Mouse (Mus musculus) MEL (cell line): Measurements from ENCODE around the gene Npat. TPM values are rescaled to one million over a fixed set of nuclear protein-coding genes. Genes with fewer than 3 reads are reported as not detected.

Experiments used
- DNase-seq: peaks from one replicate; pipeline ENCODE4 v3.0.0; 2011; ENCODE audit warnings: low read depth, low spot score
- H3K27ac ChIP-seq: 2 replicates; pipeline ENCODE4 v1.5.1; 2012; ENCODE audit warnings: low read depth, mild to moderate bottlenecking, control low read depth, low read length, moderate library complexity; ENCODE audit not compliant: control insufficient read depth
- H3K27me3 ChIP-seq, 2 experiments: fragments of 150-350 bp in 1 of 2; sonication (generic) in 1 of 2; 2 replicates each; pipeline ENCODE4 v1.6.1; 2012; ENCODE audit warnings: low read length in 2 of 2, mild to moderate bottlenecking in 2 of 2, improper control_type of control experiment in 1 of 2, moderate library complexity in 1 of 2; ENCODE audit not compliant: insufficient read depth in 2 of 2, control insufficient read depth in 1 of 2
- H3K36me3 ChIP-seq, 2 experiments: 2 replicates each; pipeline ENCODE4 v1.6.1; 2012 to 2014; ENCODE audit warnings: low read length in 2 of 2, improper control_type of control experiment in 1 of 2, inconsistent platforms in 1 of 2, mild to moderate bottlenecking in 1 of 2; ENCODE audit not compliant: insufficient read depth in 2 of 2, control insufficient read depth in 1 of 2
- H3K4me1 ChIP-seq, 2 experiments: fragments of 150-350 bp in 1 of 2; sonication (generic) in 1 of 2; 2 replicates each; pipeline ENCODE4 v1.6.1; 2012; ENCODE audit warnings: low read length in 2 of 2, improper control_type of control experiment in 1 of 2, mild to moderate bottlenecking in 1 of 2; ENCODE audit not compliant: insufficient read depth in 2 of 2, control insufficient read depth in 1 of 2
- H3K4me3 ChIP-seq, 2 experiments: fragments of 150-350 bp in 1 of 2; sonication (generic) in 1 of 2; 2 replicates each; pipeline ENCODE4 v1.5.1; 2012; ENCODE audit warnings: low read depth in 2 of 2, low read length in 2 of 2, mild to moderate bottlenecking in 2 of 2, moderate library complexity in 2 of 2, control low read depth in 1 of 2, improper control_type of control experiment in 1 of 2; ENCODE audit not compliant: control insufficient read depth in 1 of 2, insufficient read depth in 1 of 2
- H3K79me2 ChIP-seq: 2 replicates; pipeline ENCODE4 v1.6.1; 2012; ENCODE audit warnings: mild to moderate bottlenecking, low read length, moderate library complexity; ENCODE audit not compliant: control insufficient read depth, poor library complexity, insufficient read depth
- H3K9ac ChIP-seq: 2 replicates; pipeline ENCODE4 v1.6.1; 2012; ENCODE audit warnings: low read depth, mild to moderate bottlenecking, control low read depth, low read length, moderate library complexity; ENCODE audit not compliant: control insufficient read depth, poor library complexity, severe bottlenecking
- H3K9me3 ChIP-seq: fragments of 150-350 bp; sonication (generic); replicated peaks from 2 replicates; pipeline ENCODE4 v1.6.1; 2012; ENCODE audit warnings: mild to moderate bottlenecking, low read length, improper control_type of control experiment, moderate library complexity; ENCODE audit not compliant: insufficient read depth
- CHD1 ChIP-seq: IDR thresholded peaks from 2 replicates; pipeline ENCODE4 v1.6.1; 2012; ENCODE audit warnings: low read depth, mild to moderate bottlenecking, inconsistent platforms, low read length, improper control_type of control experiment
- CTCF ChIP-seq, 3 experiments: IDR thresholded peaks in 2 of 3; conservative IDR thresholded peaks in 1 of 3; 2 replicates each; pipeline ENCODE4 v1.5.1; 2011 to 2012; ENCODE audit warnings: low read length in 3 of 3, low read depth in 2 of 3, mild to moderate bottlenecking in 2 of 3, improper control_type of control experiment in 1 of 3, inconsistent platforms in 1 of 3, mixed read lengths in 1 of 3, moderate library complexity in 1 of 3; ENCODE audit not compliant: control insufficient read depth in 1 of 3, insufficient read depth in 1 of 3, poor library complexity in 1 of 3, severe bottlenecking in 1 of 3
- EP300 ChIP-seq, 2 experiments: IDR thresholded peaks; 2 replicates each; pipeline ENCODE4 v1.6.1; 2011; ENCODE audit warnings: improper control_type of control experiment in 2 of 2, low read length in 2 of 2, low read depth in 1 of 2, mild to moderate bottlenecking in 1 of 2
- ETS1 ChIP-seq: IDR thresholded peaks from 2 replicates; pipeline ENCODE4 v1.6.1; 2012; ENCODE audit warnings: low read depth, mild to moderate bottlenecking, inconsistent platforms, low read length, improper control_type of control experiment, moderate library complexity
- MAFK ChIP-seq: IDR thresholded peaks from 2 replicates; pipeline ENCODE4 v1.6.1; 2011; ENCODE audit warnings: low read depth, mild to moderate bottlenecking, low read length, improper control_type of control experiment, borderline replicate concordance
- MAX ChIP-seq: IDR thresholded peaks from 2 replicates; pipeline ENCODE4 v1.6.1; 2011; ENCODE audit warnings: low read length, improper control_type of control experiment
- MXI1 ChIP-seq: IDR thresholded peaks from 2 replicates; pipeline ENCODE4 v1.6.1; 2011; ENCODE audit warnings: mild to moderate bottlenecking, low read depth, low read length, improper control_type of control experiment
- MYC ChIP-seq: IDR thresholded peaks from 2 replicates; pipeline ENCODE4 v1.6.1; 2011; ENCODE audit warnings: low read depth, mild to moderate bottlenecking, low read length, improper control_type of control experiment, moderate library complexity
- NELFE ChIP-seq: IDR thresholded peaks from 2 replicates; pipeline ENCODE4 v1.6.1; 2011; ENCODE audit warnings: low read depth, low read length, improper control_type of control experiment
- NRF1 ChIP-seq: IDR thresholded peaks from 2 replicates; pipeline ENCODE4 v1.6.1; 2014; ENCODE audit warnings: low read depth, mild to moderate bottlenecking, inconsistent platforms, low read length, improper control_type of control experiment, moderate library complexity; ENCODE audit not compliant: poor library complexity, insufficient read depth, severe bottlenecking
- POLR2A ChIP-seq, 2 experiments: IDR thresholded peaks; 2 replicates each; pipeline ENCODE4 v1.6.1; 2011 to 2012; ENCODE audit warnings: low read length in 2 of 2, mild to moderate bottlenecking in 2 of 2, control low read depth in 1 of 2, improper control_type of control experiment in 1 of 2, low read depth in 1 of 2, moderate library complexity in 1 of 2; ENCODE audit not compliant: control insufficient read depth in 1 of 2, insufficient read depth in 1 of 2, poor library complexity in 1 of 2
- POLR2AphosphoS5 ChIP-seq: IDR thresholded peaks from 2 replicates; pipeline ENCODE4 v1.6.1; 2012; ENCODE audit warnings: low read depth, borderline replicate concordance, mild to moderate bottlenecking, inconsistent platforms, low read length, moderate library complexity, mixed read lengths
- SIN3A ChIP-seq: IDR thresholded peaks from 2 replicates; pipeline ENCODE4 v1.6.1; 2012; ENCODE audit warnings: low read length, improper control_type of control experiment, inconsistent platforms
- TAL1 ChIP-seq: IDR thresholded peaks from 2 replicates; pipeline ENCODE4 v1.6.1; 2012; ENCODE audit warnings: mild to moderate bottlenecking, inconsistent platforms, low read length, moderate library complexity, mixed read lengths
- TCF12 ChIP-seq: IDR thresholded peaks from 2 replicates; pipeline ENCODE4 v1.6.1; 2014; ENCODE audit warnings: low read depth, mild to moderate bottlenecking, inconsistent platforms, low read length, improper control_type of control experiment, moderate library complexity
- UBTF ChIP-seq: IDR thresholded peaks from 2 replicates; pipeline ENCODE4 v1.6.1; 2012; ENCODE audit warnings: low read depth, mild to moderate bottlenecking, inconsistent platforms, low read length, improper control_type of control experiment, moderate library complexity, borderline replicate concordance; ENCODE audit not compliant: insufficient read depth
- USF1 ChIP-seq: IDR thresholded peaks from 2 replicates; pipeline ENCODE4 v1.6.1; 2014; ENCODE audit warnings: low read depth, mild to moderate bottlenecking, inconsistent platforms, low read length, improper control_type of control experiment, moderate library complexity
- polyA plus RNA-seq, 2 experiments: library from polyadenylated mRNA; stranded (reverse) in 1 of 2; unstranded in 1 of 2; fragments of >175 nt in 1 of 2; fragments of >200 nt in 1 of 2; gene quantifications; 2 replicates each; pipeline versions ENCODE4 v1.2.1 to v1.2.4; 2012; ENCODE audit warnings: low replicate concordance in 2 of 2, low read depth in 1 of 2; ENCODE audit not compliant: insufficient read length in 2 of 2, insufficient read depth in 1 of 2, missing spikeins in 1 of 2
- total RNA-seq: library from RNA; depleted of rRNA; stranded (reverse); fragments of 300-350 nt; gene quantifications from 2 replicates; pipeline ENCODE4 v1.2.3, GENCODE M21; 2012; rRNA removed

Gene Npat
- total and polyA plus RNA-seq, 3 experiments, result 12.5 to 16.4 TPM; not detected in 1

DNA sequence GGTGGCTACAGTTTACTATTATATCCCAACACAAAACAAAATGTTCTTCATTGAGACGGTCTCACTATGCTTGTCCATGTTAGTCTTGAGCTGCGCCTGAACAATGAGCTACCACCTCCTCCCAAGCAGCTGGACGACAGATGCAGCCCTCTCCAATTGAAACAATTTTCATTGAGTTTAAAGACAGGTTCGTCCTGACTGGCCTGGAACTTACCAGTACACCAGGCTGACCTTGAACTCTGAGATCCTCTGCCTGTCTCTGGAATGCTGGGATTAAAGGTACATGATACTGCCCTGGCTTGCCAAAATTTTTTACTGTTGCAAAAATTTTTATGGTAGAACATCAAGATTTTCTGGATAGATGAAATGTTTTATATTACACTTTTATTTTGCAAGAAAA, 77.4 kb downstream of the Npat start:
- peaks cover 2 to 7% of the 10 kb centered on the region in 2 experiments; a peak in 3 of 4 replicates for H3K36me3 ChIP-seq
- TF ChIP-seq USF1, result no peak
- no peak for TF ChIP-seq POLR2A (IDR thresholded peaks at IDR 0.05; ENCODE audit: control insufficient read depth in 1 of 2, insufficient read depth in 1 of 2, low read depth in 1 of 2, low read length in 2 of 2, poor library complexity in 1 of 2)
- no peak for TF ChIP-seq EP300 (IDR thresholded peaks at IDR 0.05; ENCODE audit: low read depth in 1 of 2, low read length in 2 of 2)
- TF ChIP-seq ETS1, result no peak
- no peak for TF ChIP-seq NELFE
- TF ChIP-seq SIN3A, result no peak
- TF ChIP-seq TAL1, result no peak

DNA sequence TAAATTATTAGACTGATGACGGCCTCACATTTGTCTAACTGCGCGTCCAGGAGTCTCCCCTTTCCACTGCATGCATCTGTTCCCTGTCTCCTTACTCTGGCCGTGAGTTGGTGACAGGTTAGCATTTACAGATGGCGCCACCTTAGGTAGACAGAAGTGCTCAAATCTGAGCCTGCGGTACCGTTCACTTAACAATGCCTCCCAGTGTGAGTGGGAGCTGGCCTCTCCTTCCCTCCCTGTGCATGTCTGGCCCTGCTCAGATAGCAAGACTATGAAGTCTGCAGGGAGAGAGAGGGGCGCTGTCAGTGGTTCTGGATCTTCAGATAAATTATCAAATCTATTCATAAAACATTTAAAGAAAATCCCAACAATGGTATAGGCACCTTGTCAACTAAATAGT, 78.4 kb downstream of the Npat start:
- TF ChIP-seq MAFK, result no peak
- TF ChIP-seq TCF12, result no peak
- TF ChIP-seq EP300 (IDR thresholded peaks at IDR 0.05; ENCODE audit: low read depth in 1 of 2, low read length in 2 of 2), result no peak
- TF ChIP-seq MAX, result no peak
- no peak for TF ChIP-seq USF1
- TF ChIP-seq CHD1, result no peak
- TF ChIP-seq CTCF (IDR thresholded peaks at IDR 0.05 in 2 of 3, conservative IDR thresholded peaks at IDR 0.05 in 1 of 3; ENCODE audit: control insufficient read depth in 1 of 3, insufficient read depth in 1 of 3, low read depth in 2 of 3, low read length in 3 of 3, poor library complexity in 1 of 3, severe bottlenecking in 1 of 3), result no peak
- TF ChIP-seq MXI1, result no peak
- TF ChIP-seq UBTF, result no peak
- no peak for TF ChIP-seq POLR2AphosphoS5
- TF ChIP-seq MYC, result no peak
- TF ChIP-seq SIN3A, result no peak
- TF ChIP-seq NRF1, result no peak
- Histone ChIP-seq H3K4me3 (no peak overlapping the region), H3K36me3 (peaks cover 2 to 12% of the 10 kb centered on the region in 2 experiments; a peak in 3 of 4 replicates), H3K27ac (no peak overlapping the region), H3K4me1 (no peaks in the 10 kb centered on the region), H3K9me3 (no peaks in the 10 kb centered on the region), H3K79me2 (no peaks in the 10 kb centered on the region; the same call in 1 of the 2 replicates), H3K27me3 (no peaks in the 10 kb centered on the region), H3K9ac (no peak overlapping the region)
- DNase-seq, result no peak

More for the DNA sequence above, 77.4 kb downstream of the Npat start:
- Histone ChIP-seq H3K9ac (no peak overlapping the region), H3K79me2 (peaks cover 4% of the 10 kb centered on the region), H3K9me3 (no peaks in the 10 kb centered on the region), H3K27me3 (no peaks in the 10 kb centered on the region), H3K27ac (no peak overlapping the region), H3K4me3 (no peak overlapping the region), H3K4me1 (peaks cover 0 to under 1% of the 10 kb centered on the region in 2 experiments; a peak in 2 of 4 replicates)
- DNase-seq, result no peak

Other genes with a start within 250 kb of the Npat start
- not detected in 2 replicates for gene Exph5, start 235.4 kb upstream of the Npat start, total RNA-seq
- not detected for gene Exph5, start 235.4 kb upstream of the Npat start, polyA plus RNA-seq
- 0.04 TPM in 1 of 2 replicates, not detected in the other for gene Kdelc2, start 153.0 kb upstream of the Npat start, total RNA-seq
- gene Kdelc2, start 153.0 kb upstream of the Npat start, polyA plus RNA-seq, result under 1 TPM in 1 of 2 experiments, not detected in 1; 0.31 TPM
- 0.08 TPM in 1 of 2 replicates, not detected in the other for gene 4930550C14Rik, start 134.7 kb upstream of the Npat start, total RNA-seq
- gene 4930550C14Rik, start 134.7 kb upstream of the Npat start, polyA plus RNA-seq, result under 1 TPM in 1 of 2 experiments, not detected in 1; 0.08 TPM
- 16.0 and 18.5 TPM in 2 replicates for gene Atm, start 307 bp upstream of the Npat start, total RNA-seq
- gene Atm, start 307 bp upstream of the Npat start, polyA plus RNA-seq, result 10 to 100 TPM in 1 of 2 experiments, not detected in 1; 21.4 TPM
- 41.0 and 41.8 TPM in 2 replicates for gene Acat1, start 73.3 kb downstream of the Npat start, total RNA-seq
- 100 to 1,000 TPM in 1 of 2 experiments, 10 to 100 TPM in 1; 37.4 to 185 TPM for gene Acat1, start 73.3 kb downstream of the Npat start, polyA plus RNA-seq
- gene Cul5, start 133.0 kb downstream of the Npat start, total RNA-seq, result 30.7 and 30.8 TPM in 2 replicates
- gene Cul5, start 133.0 kb downstream of the Npat start, polyA plus RNA-seq, result 10 to 100 TPM; 24.5 to 32.0 TPM
- 0.07 TPM in 1 of 2 replicates, not detected in the other for gene Rab39, start 169.2 kb downstream of the Npat start, total RNA-seq
- gene Rab39, start 169.2 kb downstream of the Npat start, polyA plus RNA-seq, result under 1 TPM in 1 of 2 experiments, not detected in 1; 0.10 TPM
- gene Slc35f2, start 234.5 kb downstream of the Npat start, total RNA-seq, result not detected in 2 replicates
- gene Slc35f2, start 234.5 kb downstream of the Npat start, polyA plus RNA-seq, result not detected